Mouse (Mus musculus): ENCODE results near the gene Mchr1. TPM values are rescaled to one million over a fixed set of nuclear protein-coding genes. Genes with fewer than 3 reads are reported as not detected.

Gene Mchr1
- polyA plus RNA-seq, 1 experiment, result not detected

DNA sequence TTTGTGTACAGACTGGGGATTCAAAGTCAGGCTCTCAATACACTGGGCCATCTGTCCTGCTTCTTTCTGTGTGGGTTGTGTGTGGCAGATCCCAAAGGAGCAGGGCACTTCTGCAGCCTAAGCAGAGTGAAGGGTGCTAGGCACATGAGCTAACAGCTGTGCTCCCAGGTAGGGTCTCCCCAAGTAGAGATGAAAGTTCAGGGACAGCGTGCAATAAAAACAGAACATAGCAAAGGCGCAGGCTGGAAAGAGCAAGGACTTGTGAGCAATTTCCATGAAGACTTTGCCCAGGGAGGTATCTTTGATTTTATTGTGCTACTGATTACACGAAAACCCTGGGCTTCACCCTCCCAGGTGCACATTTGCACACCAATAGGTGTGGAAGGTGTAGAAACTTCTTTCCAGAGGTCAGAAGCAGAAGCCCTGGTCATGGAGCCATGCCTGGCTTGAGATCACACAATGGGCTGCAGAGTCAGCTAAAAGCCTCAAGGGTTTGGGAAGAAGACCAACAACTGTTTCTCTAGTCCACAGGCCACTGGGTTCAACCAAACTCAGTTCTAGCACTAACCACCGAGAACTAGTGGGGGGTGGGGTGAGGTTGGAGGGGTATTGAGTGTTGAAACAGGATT lies 13.8 kb downstream of the Mchr1 start:
- H3K4me1 ChIP-seq (ENCODE audit: control insufficient read depth, insufficient read depth, low read length), result no peaks in the 10 kb centered on the region
- no peak overlapping the region for H3K4me3 ChIP-seq (replicated peaks; ENCODE audit: control insufficient read depth, low read depth, low read length)
- TF ChIP-seq POLR2A (IDR thresholded peaks at IDR 0.05; ENCODE audit: borderline replicate concordance, control insufficient read depth, low read depth, low read length) (no peak), CTCF (IDR thresholded peaks at IDR 0.05; ENCODE audit: control insufficient read depth, insufficient read depth, low read length) (no peak)
- H3K27ac ChIP-seq (ENCODE audit: control insufficient read depth, insufficient read depth, low read depth, low read length, poor library complexity), result no peak overlapping the region
- 74% methylated on average over 4 of the region's 4 CpGs for WGBS

DNA sequence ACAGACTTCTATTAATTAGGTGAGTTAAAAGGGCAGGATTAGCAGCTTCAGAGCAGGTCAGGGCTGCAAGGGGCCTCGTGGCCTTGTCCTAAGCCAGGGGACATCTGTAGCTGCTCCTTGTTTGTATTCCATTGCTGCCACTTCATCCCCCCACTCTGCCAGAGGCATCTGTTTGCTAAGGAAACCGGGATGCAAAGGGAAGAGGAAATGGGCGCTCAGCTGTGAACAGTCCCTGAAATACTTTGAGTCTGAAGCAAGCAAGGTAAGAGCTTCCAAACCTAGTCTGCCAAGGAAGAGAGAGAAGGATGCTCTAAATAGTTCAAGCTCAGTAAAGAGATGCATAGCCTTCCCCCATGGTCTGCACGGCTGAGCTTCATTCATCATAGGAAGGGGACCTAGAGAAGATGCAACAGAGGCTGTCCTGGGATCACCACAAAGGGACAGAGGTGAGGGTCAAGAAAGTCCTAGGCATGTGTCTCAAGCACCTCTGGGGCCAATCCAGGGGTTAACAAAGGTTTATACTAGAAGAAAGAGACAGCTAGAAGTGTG lies 17.4 kb downstream of the Mchr1 start:
- WGBS, result 64% methylated on average over 4 of the region's 4 CpGs
- TF ChIP-seq CTCF (IDR thresholded peaks at IDR 0.05; ENCODE audit: control insufficient read depth, insufficient read depth, low read length) (no peak), POLR2A (IDR thresholded peaks at IDR 0.05; ENCODE audit: borderline replicate concordance, control insufficient read depth, low read depth, low read length) (no peak)
- no peaks in the 10 kb centered on the region for H3K4me1 ChIP-seq (ENCODE audit: control insufficient read depth, insufficient read depth, low read length)

DNA sequence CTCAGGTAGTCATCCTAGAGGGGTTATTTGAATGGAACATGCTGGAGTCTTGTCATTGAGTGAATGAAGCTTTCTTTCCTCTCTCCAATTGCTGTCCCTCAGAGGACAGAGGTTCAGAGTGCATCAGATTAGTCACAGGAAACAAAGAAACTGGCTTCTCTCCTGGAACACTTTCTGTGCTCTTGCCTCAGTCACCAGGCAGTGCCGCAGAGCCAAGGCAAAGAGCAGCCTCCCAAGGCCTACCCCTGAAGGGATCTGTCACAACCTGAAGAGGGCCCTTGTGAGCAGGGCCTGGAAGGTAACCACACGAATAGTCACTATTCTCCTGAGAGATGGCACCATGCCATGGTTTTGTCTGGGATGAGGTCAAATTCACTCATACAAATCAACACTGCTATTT lies 18.3 kb downstream of the Mchr1 start:
- no peaks in the 10 kb centered on the region for H3K4me1 ChIP-seq (ENCODE audit: control insufficient read depth, insufficient read depth, low read length)
- H3K27ac ChIP-seq (ENCODE audit: control insufficient read depth, insufficient read depth, low read depth, low read length, poor library complexity), result no peak overlapping the region
- no peak overlapping the region for H3K4me3 ChIP-seq (replicated peaks; ENCODE audit: control insufficient read depth, low read depth, low read length)
- WGBS, result 59% methylated on average over 2 of the region's 2 CpGs
- TF ChIP-seq POLR2A (IDR thresholded peaks at IDR 0.05; ENCODE audit: borderline replicate concordance, control insufficient read depth, low read depth, low read length), result no peak
- TF ChIP-seq CTCF (IDR thresholded peaks at IDR 0.05; ENCODE audit: control insufficient read depth, insufficient read depth, low read length), result no peak

More for the DNA sequence above, 17.4 kb downstream of the Mchr1 start:
- no peak overlapping the region for H3K4me3 ChIP-seq (replicated peaks; ENCODE audit: control insufficient read depth, low read depth, low read length)
- H3K27ac ChIP-seq (ENCODE audit: control insufficient read depth, insufficient read depth, low read depth, low read length, poor library complexity), result no peak overlapping the region

DNA sequence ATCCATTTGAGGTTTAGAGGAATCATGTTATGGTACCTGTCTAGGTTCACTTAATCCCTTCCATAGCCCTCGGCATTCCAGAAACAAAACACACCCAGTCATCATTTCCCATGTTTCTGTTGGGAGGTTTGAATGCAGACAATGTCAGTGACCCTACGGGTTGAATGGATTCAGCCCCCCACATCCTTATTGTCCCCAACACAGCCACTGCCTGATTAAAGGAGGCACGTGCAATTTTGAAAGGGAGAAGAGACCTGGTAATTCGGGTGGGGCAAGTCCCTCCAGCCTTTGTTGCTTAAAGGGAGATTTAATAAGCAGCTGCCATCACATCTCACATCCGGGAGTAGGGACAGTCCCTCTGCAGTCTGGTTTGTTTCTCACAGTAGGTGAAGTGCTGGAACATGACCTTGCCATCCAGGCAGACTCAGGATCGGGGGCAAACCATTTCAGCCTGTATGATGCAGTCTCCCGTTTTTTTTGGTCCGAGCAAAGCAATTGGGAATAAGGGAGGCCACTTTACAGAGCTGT lies 18.9 kb downstream of the Mchr1 start:
- no peak for TF ChIP-seq POLR2A (IDR thresholded peaks at IDR 0.05; ENCODE audit: borderline replicate concordance, control insufficient read depth, low read depth, low read length)
- TF ChIP-seq CTCF (IDR thresholded peaks at IDR 0.05; ENCODE audit: control insufficient read depth, insufficient read depth, low read length), result no peak
- no peak overlapping the region for H3K27ac ChIP-seq (ENCODE audit: control insufficient read depth, insufficient read depth, low read depth, low read length, poor library complexity)
- no peak overlapping the region for H3K4me3 ChIP-seq (replicated peaks; ENCODE audit: control insufficient read depth, low read depth, low read length)
- no peaks in the 10 kb centered on the region for H3K4me1 ChIP-seq (ENCODE audit: control insufficient read depth, insufficient read depth, low read length)
- WGBS, result 73% methylated on average over 8 of the region's 8 CpGs

DNA sequence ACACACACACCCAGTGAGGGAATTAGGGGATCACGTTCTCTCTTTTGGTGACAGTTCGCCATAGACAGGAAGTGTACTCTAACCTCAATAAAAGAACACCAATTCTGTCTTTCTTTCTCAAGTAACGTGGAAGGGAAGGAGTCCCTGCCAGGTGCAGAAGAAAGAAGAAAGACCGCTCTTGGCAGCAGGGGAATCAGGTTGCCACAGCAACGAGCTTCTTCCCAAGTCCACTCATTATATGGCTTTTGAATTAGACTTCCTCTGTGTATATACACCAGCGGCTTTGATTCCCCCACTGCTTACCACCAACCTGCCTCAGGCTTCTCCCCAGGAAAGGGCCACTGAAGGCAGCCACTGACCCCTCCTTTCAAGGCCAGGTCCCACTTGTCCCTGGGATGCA lies 19.8 kb downstream of the Mchr1 start:
- Histone ChIP-seq H3K27ac (ENCODE audit: control insufficient read depth, insufficient read depth, low read depth, low read length, poor library complexity) (no peak overlapping the region), H3K4me1 (ENCODE audit: control insufficient read depth, insufficient read depth, low read length) (no peaks in the 10 kb centered on the region; the same call in 1 of the 2 replicates), H3K4me3 (replicated peaks; ENCODE audit: control insufficient read depth, low read depth, low read length) (no peak overlapping the region)
- 14% methylated on average over 6 of the region's 6 CpGs for WGBS
- no peak for TF ChIP-seq CTCF (IDR thresholded peaks at IDR 0.05; ENCODE audit: control insufficient read depth, insufficient read depth, low read length)
- TF ChIP-seq POLR2A (IDR thresholded peaks at IDR 0.05; ENCODE audit: borderline replicate concordance, control insufficient read depth, low read depth, low read length), result no peak

DNA sequence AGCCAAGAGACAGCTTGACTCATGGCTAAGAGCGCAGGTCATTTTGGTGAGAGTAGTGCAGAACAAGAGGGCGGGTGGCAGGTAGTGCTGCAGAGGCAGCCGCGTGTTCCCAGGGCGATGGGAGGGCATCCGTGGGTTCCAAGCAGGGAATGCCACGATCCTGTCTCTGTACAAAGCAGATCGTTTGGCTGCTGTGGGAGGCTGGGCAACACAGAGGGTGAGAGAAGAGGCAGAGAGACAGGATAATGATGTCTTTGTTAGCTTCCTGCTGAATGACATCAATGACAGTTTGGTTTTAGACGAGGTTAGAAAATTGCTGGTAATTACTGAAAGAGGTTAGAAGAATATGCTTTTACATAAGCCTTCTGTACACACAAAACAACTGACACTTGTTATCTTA lies 23.0 kb downstream of the Mchr1 start:
- no peaks in the 10 kb centered on the region; the same call in 1 of the 2 replicates for H3K4me1 ChIP-seq (ENCODE audit: control insufficient read depth, insufficient read depth, low read length)
- no peak overlapping the region for H3K27ac ChIP-seq (ENCODE audit: control insufficient read depth, insufficient read depth, low read depth, low read length, poor library complexity)
- H3K4me3 ChIP-seq (replicated peaks; ENCODE audit: control insufficient read depth, low read depth, low read length), result no peak overlapping the region
- 76% methylated on average over 9 of the region's 9 CpGs for WGBS
- TF ChIP-seq CTCF (IDR thresholded peaks at IDR 0.05; ENCODE audit: control insufficient read depth, insufficient read depth, low read length) (no peak), POLR2A (IDR thresholded peaks at IDR 0.05; ENCODE audit: borderline replicate concordance, control insufficient read depth, low read depth, low read length) (no peak)

DNA sequence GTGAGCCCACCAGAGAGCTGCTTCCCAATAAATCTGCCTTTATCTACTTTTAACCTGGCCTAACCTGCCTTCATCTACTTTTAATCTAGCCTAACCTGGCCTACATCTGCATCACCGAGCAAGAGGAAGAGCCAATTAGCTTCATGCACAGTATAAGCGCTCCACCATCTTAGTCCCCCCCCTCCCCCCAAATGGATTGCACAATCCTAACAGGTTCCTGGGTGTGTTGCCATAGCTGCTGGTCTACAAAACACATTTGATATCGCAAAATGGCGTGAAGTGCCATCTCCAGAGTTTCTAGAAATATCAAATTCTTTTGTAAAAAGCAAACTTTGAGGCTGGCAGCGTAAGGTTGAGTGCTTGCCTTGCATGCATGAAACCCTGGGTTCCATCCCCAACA lies 24.0 kb downstream of the Mchr1 start:
- H3K27ac ChIP-seq (ENCODE audit: control insufficient read depth, insufficient read depth, low read depth, low read length, poor library complexity), result no peak overlapping the region
- TF ChIP-seq CTCF (IDR thresholded peaks at IDR 0.05; ENCODE audit: control insufficient read depth, insufficient read depth, low read length) (no peak), POLR2A (IDR thresholded peaks at IDR 0.05; ENCODE audit: borderline replicate concordance, control insufficient read depth, low read depth, low read length) (no peak)
- no peak overlapping the region for H3K4me3 ChIP-seq (replicated peaks; ENCODE audit: control insufficient read depth, low read depth, low read length)
- WGBS, result 77% methylated on average over 5 of the region's 5 CpGs
- H3K4me1 ChIP-seq (ENCODE audit: control insufficient read depth, insufficient read depth, low read length), result no peaks in the 10 kb centered on the region; the same call in 1 of the 2 replicates

DNA sequence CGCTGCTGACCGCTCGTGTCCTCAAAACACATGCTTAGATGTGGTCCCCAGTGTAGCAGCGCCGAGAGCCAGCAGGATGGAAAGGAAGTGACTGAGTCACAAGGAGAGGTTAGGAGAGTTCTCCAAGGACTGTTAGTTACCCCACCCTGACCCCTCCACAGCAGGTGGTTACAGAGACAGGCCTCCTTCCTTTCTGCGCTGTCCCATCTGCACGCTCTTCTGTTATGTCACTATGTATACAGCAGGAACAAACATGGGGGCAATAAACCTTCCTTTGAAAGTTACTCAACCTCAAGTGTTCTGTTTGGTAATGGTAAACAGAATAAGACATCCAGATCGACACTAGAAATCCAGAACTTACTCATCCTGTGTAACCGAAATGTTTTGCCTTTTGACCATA lies 24.9 kb downstream of the Mchr1 start:
- no peak overlapping the region for H3K27ac ChIP-seq (ENCODE audit: control insufficient read depth, insufficient read depth, low read depth, low read length, poor library complexity)
- no peak for TF ChIP-seq POLR2A (IDR thresholded peaks at IDR 0.05; ENCODE audit: borderline replicate concordance, control insufficient read depth, low read depth, low read length)
- TF ChIP-seq CTCF (IDR thresholded peaks at IDR 0.05; ENCODE audit: control insufficient read depth, insufficient read depth, low read length), result no peak
- H3K4me3 ChIP-seq (replicated peaks; ENCODE audit: control insufficient read depth, low read depth, low read length), result no peak overlapping the region
- no peaks in the 10 kb centered on the region; the same call in 1 of the 2 replicates for H3K4me1 ChIP-seq (ENCODE audit: control insufficient read depth, insufficient read depth, low read length)
- WGBS, result 67% methylated on average over 9 of the region's 9 CpGs
